Mouse (Mus musculus): ENCODE measurements at regions not wholly inside any gene's neighbourhood (a gene's known extent, or its start where the extent isn't known, plus 50 kb on each side); places are given as distances from the start of the nearest gene placed in this dataset.

DNA sequence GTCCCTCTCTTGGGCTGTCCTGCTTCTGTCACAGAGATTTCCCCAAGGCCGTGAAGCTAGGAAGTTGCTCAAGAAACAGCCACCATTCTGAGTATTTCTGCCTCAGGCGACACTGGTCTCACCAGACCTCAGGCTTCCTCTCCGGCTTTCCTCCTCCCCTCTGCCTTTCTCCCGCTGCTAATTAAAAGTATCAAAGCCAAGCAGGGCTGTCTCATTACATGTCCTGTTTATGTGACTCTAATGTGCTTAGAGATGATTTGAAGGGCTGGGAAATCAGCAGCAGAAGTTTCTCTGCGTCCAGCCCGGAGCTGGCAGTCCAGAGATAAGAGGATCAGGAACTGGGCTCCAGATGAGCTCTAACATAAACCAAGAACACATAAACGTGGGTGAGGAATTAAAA, 84.3 kb upstream of the Lrfn2 start:
- WGBS (ENCODE audit: insufficient replicate concordance), result 35% methylated on average over 7 of the region's 7 CpGs
- Histone ChIP-seq H3K4me2 (ENCODE audit: low read depth) (no peak overlapping the region), H3K9ac (replicated peaks) (no peak overlapping the region), H3K36me3 (replicated peaks; ENCODE audit: control insufficient read depth, insufficient read depth, low read depth) (no peaks in the 10 kb centered on the region), H3K9me3 (ENCODE audit: control insufficient read depth, low read length) (no peaks in the 10 kb centered on the region), H3K27me3 (ENCODE audit: control insufficient read depth, insufficient read depth, low read length) (no peaks in the 10 kb centered on the region), H3K4me3 (ENCODE audit: insufficient read depth in 1 of 2, low read depth in 2 of 2, low read length in 2 of 2) (no peak overlapping the region), H3K27ac (no peak overlapping the region), H3K4me1 (replicated peaks; ENCODE audit: control insufficient read depth in 2 of 2, insufficient read depth in 2 of 2, low read length in 1 of 2) (no peaks in the 10 kb centered on the region)
- ATAC-seq (ENCODE audit: insufficient read depth) (no peak), DNase-seq (ENCODE audit: low read depth in 3 of 3, low spot score in 3 of 3) (no peak)
- TF ChIP-seq CTCF (IDR thresholded peaks at IDR 0.05; ENCODE audit: low read depth) (no peak), EP300 (IDR thresholded peaks at IDR 0.05; ENCODE audit: low read depth) (no peak)

DNA sequence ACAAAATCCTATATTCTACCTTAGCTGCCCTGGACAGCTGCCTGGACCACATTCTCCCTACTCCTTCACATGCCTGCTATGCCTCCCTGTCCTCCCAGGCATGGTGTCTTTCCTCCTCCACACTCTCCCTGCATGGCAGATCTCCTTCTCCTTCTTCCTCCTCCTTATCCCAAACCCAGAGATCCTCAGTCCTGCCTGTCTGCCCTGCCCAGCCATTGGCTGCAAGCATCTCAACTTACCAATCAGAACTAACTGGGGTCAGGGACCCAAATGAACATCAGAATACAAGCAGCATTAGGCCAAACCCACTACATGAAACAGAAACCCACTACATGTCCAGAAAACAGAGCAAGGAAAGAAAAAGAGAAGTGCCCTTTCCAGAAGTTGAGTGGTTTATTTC, 81.3 kb upstream of the Lrfn2 start:
- Histone ChIP-seq H3K9me3 (ENCODE audit: control insufficient read depth, low read length) (no peaks in the 10 kb centered on the region), H3K4me3 (ENCODE audit: insufficient read depth in 1 of 2, low read depth in 2 of 2, low read length in 2 of 2) (no peak overlapping the region), H3K36me3 (replicated peaks; ENCODE audit: control insufficient read depth, insufficient read depth, low read depth) (no peaks in the 10 kb centered on the region), H3K4me1 (replicated peaks; ENCODE audit: control insufficient read depth in 2 of 2, insufficient read depth in 2 of 2, low read length in 1 of 2) (no peaks in the 10 kb centered on the region), H3K27me3 (ENCODE audit: control insufficient read depth, insufficient read depth, low read length) (no peaks in the 10 kb centered on the region), H3K9ac (replicated peaks) (no peak overlapping the region), H3K27ac (no peak overlapping the region), H3K4me2 (ENCODE audit: low read depth) (no peak overlapping the region)
- ATAC-seq (ENCODE audit: insufficient read depth), result no peak
- DNase-seq (ENCODE audit: low read depth in 3 of 3, low spot score in 3 of 3), result no peak
- TF ChIP-seq CTCF (IDR thresholded peaks at IDR 0.05; ENCODE audit: low read depth), result no peak
- no peak for TF ChIP-seq EP300 (IDR thresholded peaks at IDR 0.05; ENCODE audit: low read depth)

DNA sequence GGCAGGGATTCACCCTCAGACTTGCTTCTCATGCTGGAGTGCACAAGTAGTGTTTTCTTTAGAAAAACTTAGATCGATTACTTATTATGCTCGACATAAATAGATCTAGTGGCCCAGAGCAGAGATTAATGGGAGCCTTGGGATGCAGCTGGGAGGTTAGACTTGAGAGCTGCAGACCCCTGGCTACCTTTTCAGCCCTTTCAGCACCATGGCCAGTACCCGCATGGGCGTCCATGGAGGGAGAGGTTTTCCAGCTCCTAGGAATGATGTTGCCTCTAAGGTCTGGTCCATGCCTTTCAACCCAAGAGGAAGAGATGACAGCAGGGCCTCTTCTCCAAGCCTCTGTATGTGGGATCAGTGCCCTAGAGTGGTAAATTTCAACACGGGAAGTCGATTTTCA, 73.3 kb upstream of the Lrfn2 start:
- Histone ChIP-seq H3K4me2 (ENCODE audit: low read depth) (no peak overlapping the region), H3K27me3 (ENCODE audit: control insufficient read depth, insufficient read depth, low read length) (no peaks in the 10 kb centered on the region), H3K9ac (replicated peaks) (no peak overlapping the region), H3K4me1 (replicated peaks; ENCODE audit: control insufficient read depth in 2 of 2, insufficient read depth in 2 of 2, low read length in 1 of 2) (no peaks in the 10 kb centered on the region), H3K4me3 (ENCODE audit: insufficient read depth in 1 of 2, low read depth in 2 of 2, low read length in 2 of 2) (no peak overlapping the region), H3K27ac (no peak overlapping the region), H3K36me3 (replicated peaks; ENCODE audit: control insufficient read depth, insufficient read depth, low read depth) (no peaks in the 10 kb centered on the region), H3K9me3 (ENCODE audit: control insufficient read depth, low read length) (no peaks in the 10 kb centered on the region)
- no peak for TF ChIP-seq CTCF (IDR thresholded peaks at IDR 0.05; ENCODE audit: low read depth)
- no peak for TF ChIP-seq EP300 (IDR thresholded peaks at IDR 0.05; ENCODE audit: low read depth)
- ATAC-seq (ENCODE audit: insufficient read depth) (no peak), DNase-seq (ENCODE audit: low read depth in 3 of 3, low spot score in 3 of 3) (no peak)
- WGBS (ENCODE audit: insufficient replicate concordance), result 39% methylated on average over 6 of the region's 6 CpGs

- WGBS (ENCODE audit: insufficient replicate concordance), result 50% methylated on average over 6 of the region's 6 CpGs
- Histone ChIP-seq H3K9me3 (ENCODE audit: control insufficient read depth, low read length) (no peaks in the 10 kb centered on the region), H3K27ac (no peak overlapping the region), H3K27me3 (ENCODE audit: control insufficient read depth, insufficient read depth, low read length) (no peaks in the 10 kb centered on the region), H3K4me3 (ENCODE audit: insufficient read depth in 1 of 2, low read depth in 2 of 2, low read length in 2 of 2) (no peak overlapping the region), H3K4me1 (replicated peaks; ENCODE audit: control insufficient read depth in 2 of 2, insufficient read depth in 2 of 2, low read length in 1 of 2) (no peaks in the 10 kb centered on the region), H3K4me2 (ENCODE audit: low read depth) (no peak overlapping the region), H3K36me3 (replicated peaks; ENCODE audit: control insufficient read depth, insufficient read depth, low read depth) (no peaks in the 10 kb centered on the region), H3K9ac (replicated peaks) (no peak overlapping the region)
- DNase-seq (ENCODE audit: low read depth in 3 of 3, low spot score in 3 of 3) (no peak), ATAC-seq (ENCODE audit: insufficient read depth) (no peak)
- TF ChIP-seq EP300 (IDR thresholded peaks at IDR 0.05; ENCODE audit: low read depth) (no peak), CTCF (IDR thresholded peaks at IDR 0.05; ENCODE audit: low read depth) (no peak)
Measured at GRCm38 (mm10) chr17:48870443-48870842, 61.7 kb upstream of the Lrfn2 start.

- WGBS (ENCODE audit: insufficient replicate concordance), result 61% methylated on average over 8 of the region's 8 CpGs
- Histone ChIP-seq H3K27me3 (ENCODE audit: control insufficient read depth, insufficient read depth, low read length) (no peaks in the 10 kb centered on the region), H3K4me3 (ENCODE audit: insufficient read depth in 1 of 2, low read depth in 2 of 2, low read length in 2 of 2) (no peak overlapping the region), H3K4me2 (ENCODE audit: low read depth) (no peak overlapping the region), H3K9ac (replicated peaks) (no peak overlapping the region), H3K27ac (no peak overlapping the region), H3K4me1 (replicated peaks; ENCODE audit: control insufficient read depth in 2 of 2, insufficient read depth in 2 of 2, low read length in 1 of 2) (no peaks in the 10 kb centered on the region), H3K9me3 (ENCODE audit: control insufficient read depth, low read length) (no peaks in the 10 kb centered on the region), H3K36me3 (replicated peaks; ENCODE audit: control insufficient read depth, insufficient read depth, low read depth) (no peaks in the 10 kb centered on the region)
- TF ChIP-seq CTCF (IDR thresholded peaks at IDR 0.05; ENCODE audit: low read depth) (no peak), EP300 (IDR thresholded peaks at IDR 0.05; ENCODE audit: low read depth) (no peak)
- ATAC-seq (ENCODE audit: insufficient read depth), result no peak
- no peak for DNase-seq (ENCODE audit: low read depth in 3 of 3, low spot score in 3 of 3)
Measured at GRCm38 (mm10) chr17:48877505-48877904, 54.7 kb upstream of the Lrfn2 start.

GRCm38 (mm10) chr17:48880590-48880989, 51.6 kb upstream of the Lrfn2 start:
- Histone ChIP-seq H3K4me2 (ENCODE audit: low read depth) (no peak overlapping the region), H3K9me3 (ENCODE audit: control insufficient read depth, low read length) (no peaks in the 10 kb centered on the region), H3K4me3 (ENCODE audit: insufficient read depth in 1 of 2, low read depth in 2 of 2, low read length in 2 of 2) (no peak overlapping the region), H3K9ac (replicated peaks) (no peak overlapping the region), H3K36me3 (replicated peaks; ENCODE audit: control insufficient read depth, insufficient read depth, low read depth) (no peaks in the 10 kb centered on the region), H3K27ac (no peak overlapping the region), H3K27me3 (ENCODE audit: control insufficient read depth, insufficient read depth, low read length) (no peaks in the 10 kb centered on the region), H3K4me1 (replicated peaks; ENCODE audit: control insufficient read depth in 2 of 2, insufficient read depth in 2 of 2, low read length in 1 of 2) (no peaks in the 10 kb centered on the region)
- ATAC-seq (ENCODE audit: insufficient read depth) (no peak), DNase-seq (ENCODE audit: low read depth in 3 of 3, low spot score in 3 of 3) (no peak)
- WGBS (ENCODE audit: insufficient replicate concordance), result 46% methylated on average over 3 of the region's 3 CpGs
- TF ChIP-seq CTCF (IDR thresholded peaks at IDR 0.05; ENCODE audit: low read depth) (no peak), EP300 (IDR thresholded peaks at IDR 0.05; ENCODE audit: low read depth) (no peak)

All from liver, embryonic 14.5 days (tissue).